Mouse (Mus musculus) forebrain, embryonic 11.5 days (tissue): ENCODE measurements around the gene Krtap19-2. TPM values are rescaled to one million over a fixed set of nuclear protein-coding genes. Genes with fewer than 3 reads are reported as not detected.

Experiments used
- ATAC-seq: fragments of 200-750 bp; cut with Nextera tagmentation; replicated peaks from 2 replicates; pipeline ENCODE4 v1.8.0; 2017; ENCODE audit warnings: moderate TSS enrichment; ENCODE audit not compliant: low FRiP score
- DNase-seq: peaks from one replicate; pipeline ENCODE4 v3.0.0-alpha.2; 2017; ENCODE audit warnings: low spot score
- H3K27ac ChIP-seq: fragments of 300-500 bp; sonication (generic); 2 replicates; pipeline ENCODE4 v1.5.1; 2014; ENCODE audit warnings: low read depth, low read length
- H3K27me3 ChIP-seq: fragments of 300-500 bp; sonication (generic); 2 replicates; pipeline ENCODE4 v1.6.1; 2014; ENCODE audit warnings: mild to moderate bottlenecking, low read length, mixed read lengths; ENCODE audit not compliant: control insufficient read depth, insufficient read depth
- H3K36me3 ChIP-seq: fragments of 300-500 bp; sonication (generic); 2 replicates; pipeline ENCODE4 v1.6.1; 2014; ENCODE audit warnings: mild to moderate bottlenecking, low read length, moderate library complexity, mixed read lengths; ENCODE audit not compliant: control insufficient read depth, insufficient read depth
- H3K4me1 ChIP-seq: fragments of 300-500 bp; sonication (generic); replicated peaks from 2 replicates; pipeline ENCODE4 v1.6.1; 2014; ENCODE audit warnings: low read length, mixed read lengths; ENCODE audit not compliant: control insufficient read depth, insufficient read depth
- H3K4me2 ChIP-seq: fragments of 300-500 bp; sonication (generic); 2 replicates; pipeline ENCODE4 v1.6.1; 2014; ENCODE audit warnings: low read depth, mild to moderate bottlenecking, low read length, moderate library complexity, mixed read lengths; ENCODE audit not compliant: severe bottlenecking
- H3K4me3 ChIP-seq: fragments of 300-500 bp; sonication (generic); 2 replicates; pipeline ENCODE4 v1.5.1; 2014; ENCODE audit warnings: low read depth, low read length
- H3K9ac ChIP-seq: fragments of 300-500 bp; sonication (generic); 2 replicates; pipeline ENCODE4 v1.6.1; 2014; ENCODE audit warnings: low read length
- H3K9me3 ChIP-seq: fragments of 300-500 bp; sonication (generic); 2 replicates; pipeline ENCODE4 v1.6.1; 2016; ENCODE audit warnings: low read length, mixed read lengths; ENCODE audit not compliant: control insufficient read depth
- WGBS: fragments of 180-500 bp; shearing (Covaris S2); extraction: QIAGEN DNeasy Blood & Tissue Kit; methylation state at CpG from one replicate; pipeline ENCODE4 v1.1.7; 2014; 5-methylcytosine and 5-hydroxymethylcytosine counted together
- polyA plus RNA-seq: library from polyadenylated mRNA; unstranded; fragments of >200 nt; fragmentation: Nextera tagmentation; extraction: Ambion mirVana; gene quantifications from 2 replicates; pipeline ENCODE4 v1.2.1, GENCODE M21; 2014

Gene Krtap19-2
- not detected in 2 replicates for polyA plus RNA-seq

GRCm38 (mm10) chr16:88874169-88874568 lies at the start of gene Krtap19-2:
Krtap19-2 (minus strand) TSS chr16:88874269.
- Histone ChIP-seq H3K9ac (no peak within 1 kb of the TSS), H3K27ac (no peak within 1 kb of the TSS), H3K4me1 (no peaks in the 10 kb centered on the region), H3K9me3 (no peaks in the 10 kb centered on the region), H3K36me3 (no peaks in the 10 kb centered on the region), H3K4me2 (no peak within 1 kb of the TSS), H3K4me3 (no peak within 1 kb of the TSS), H3K27me3 (no peaks in the 10 kb centered on the region)
- DNase-seq (no peak), ATAC-seq (no peak)
- 97% methylated on average over 3 of the region's 3 CpGs for WGBS

DNA sequence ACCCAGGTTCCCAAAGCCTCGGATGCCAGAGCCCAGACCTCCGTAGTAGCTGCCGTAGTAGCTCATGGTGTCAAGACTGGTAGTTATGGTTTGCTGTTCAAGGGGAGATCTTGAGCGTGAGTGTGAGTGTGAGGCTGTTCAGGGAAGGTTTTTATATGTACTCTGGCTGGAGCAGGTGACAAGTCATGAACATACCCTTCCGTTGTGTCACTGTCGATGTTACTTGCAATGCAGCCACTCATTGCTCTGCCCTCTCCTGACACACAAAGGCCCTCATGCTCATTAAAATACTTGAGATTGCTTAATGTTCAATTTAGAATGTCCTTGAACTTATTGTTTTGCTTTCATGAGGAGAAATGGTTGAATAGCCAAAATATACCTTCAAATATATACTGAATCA lies 22.3 kb upstream of the Krtap19-2 start, which contains the start of gene Krtap19-5:
Krtap19-5 (minus strand) TSS at position 101 of the 400 bp plus-strand sequence.
- Histone ChIP-seq H3K4me1 (no peaks in the 10 kb centered on the region), H3K4me3 (no peak within 1 kb of the TSS), H3K9ac (no peak within 1 kb of the TSS), H3K27me3 (no peaks in the 10 kb centered on the region), H3K9me3 (no peaks in the 10 kb centered on the region), H3K27ac (no peak within 1 kb of the TSS), H3K36me3 (no peaks in the 10 kb centered on the region), H3K4me2 (no peak within 1 kb of the TSS)
- DNase-seq (no peak), ATAC-seq (no peak)
- 94% methylated on average over 6 of the region's 6 CpGs for WGBS

GRCm38 (mm10) chr16:88886870-88887269 lies 12.8 kb upstream of the Krtap19-2 start:
- Histone ChIP-seq H3K4me2 (no peak overlapping the region), H3K27me3 (no peaks in the 10 kb centered on the region), H3K27ac (no peak overlapping the region), H3K9me3 (no peaks in the 10 kb centered on the region), H3K36me3 (no peaks in the 10 kb centered on the region), H3K4me3 (no peak overlapping the region), H3K9ac (no peak overlapping the region), H3K4me1 (no peaks in the 10 kb centered on the region)
- WGBS, result 91% methylated on average over 6 of the region's 6 CpGs
- DNase-seq (no peak), ATAC-seq (no peak)

GRCm38 (mm10) chr16:88884989-88885388 lies 10.9 kb upstream of the Krtap19-2 start, which contains the start of gene Krtap19-4:
Krtap19-4 (minus strand) TSS chr16:88885089.
- H3K4me3 ChIP-seq, result no peak within 1 kb of the TSS
- no peak for ATAC-seq
- WGBS, result 92% methylated on average over 5 of the region's 5 CpGs
- no peak within 1 kb of the TSS for H3K4me2 ChIP-seq
- H3K9ac ChIP-seq, result no peak within 1 kb of the TSS
- no peak for DNase-seq
- H3K27me3 ChIP-seq, result no peaks in the 10 kb centered on the region
- H3K4me1 ChIP-seq, result no peaks in the 10 kb centered on the region
- no peak within 1 kb of the TSS for H3K27ac ChIP-seq
- no peaks in the 10 kb centered on the region for H3K9me3 ChIP-seq
- no peaks in the 10 kb centered on the region for H3K36me3 ChIP-seq

DNA sequence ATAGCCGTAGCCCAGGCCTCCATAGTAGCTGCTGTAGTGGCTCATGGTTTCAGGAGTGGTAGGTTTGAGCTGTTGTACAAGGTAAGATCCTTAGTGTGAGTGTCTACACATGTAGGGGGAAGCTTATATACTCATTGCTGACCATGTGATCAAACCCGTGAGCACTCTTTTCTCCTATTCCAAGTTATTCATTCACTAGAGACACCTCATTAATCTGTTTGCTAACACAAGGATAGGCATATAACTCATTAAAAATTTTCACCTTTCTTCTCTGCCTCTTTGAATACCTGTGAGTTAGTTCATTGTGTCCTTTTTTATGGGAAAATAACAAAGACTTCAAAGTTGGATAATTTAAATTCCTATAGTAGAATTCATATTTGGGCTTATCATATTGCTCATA lies 3.9 kb upstream of the Krtap19-2 start, which contains the start of gene Krtap19-3:
Krtap19-3 (minus strand) TSS at position 101 of the 400 bp plus-strand sequence.
- Histone ChIP-seq H3K4me1 (no peaks in the 10 kb centered on the region), H3K9ac (no peak within 1 kb of the TSS), H3K4me2 (no peak within 1 kb of the TSS), H3K9me3 (no peaks in the 10 kb centered on the region), H3K36me3 (no peaks in the 10 kb centered on the region), H3K4me3 (no peak within 1 kb of the TSS), H3K27ac (no peak within 1 kb of the TSS), H3K27me3 (no peaks in the 10 kb centered on the region)
- DNase-seq (no peak), ATAC-seq (no peak)
- 93% methylated on average over 2 of the region's 2 CpGs for WGBS

GRCm38 (mm10) chr16:88869311-88869710 lies 4.8 kb downstream of the Krtap19-2 start, which contains the start of gene Krtap19-1:
Krtap19-1 (minus strand) TSS chr16:88869411.
- Histone ChIP-seq H3K4me1 (no peaks in the 10 kb centered on the region), H3K9me3 (no peaks in the 10 kb centered on the region), H3K4me2 (no peak within 1 kb of the TSS), H3K27me3 (no peaks in the 10 kb centered on the region), H3K9ac (no peak within 1 kb of the TSS), H3K4me3 (no peak within 1 kb of the TSS), H3K36me3 (no peaks in the 10 kb centered on the region), H3K27ac (no peak within 1 kb of the TSS)
- no peak for ATAC-seq
- DNase-seq, result no peak
- WGBS, result 89% methylated on average over 6 of the region's 6 CpGs

- Histone ChIP-seq H3K9me3 (no peaks in the 10 kb centered on the region), H3K4me2 (no peak overlapping the region), H3K36me3 (no peaks in the 10 kb centered on the region), H3K4me1 (no peaks in the 10 kb centered on the region), H3K9ac (no peak overlapping the region), H3K27me3 (no peaks in the 10 kb centered on the region), H3K27ac (no peak overlapping the region), H3K4me3 (no peak overlapping the region)
- WGBS, result 90% methylated on average over 4 of the region's 4 CpGs
- ATAC-seq (no peak), DNase-seq (no peak)
Measured at GRCm38 (mm10) chr16:88864887-88865407, 9.1 kb downstream of the Krtap19-2 start.

DNA sequence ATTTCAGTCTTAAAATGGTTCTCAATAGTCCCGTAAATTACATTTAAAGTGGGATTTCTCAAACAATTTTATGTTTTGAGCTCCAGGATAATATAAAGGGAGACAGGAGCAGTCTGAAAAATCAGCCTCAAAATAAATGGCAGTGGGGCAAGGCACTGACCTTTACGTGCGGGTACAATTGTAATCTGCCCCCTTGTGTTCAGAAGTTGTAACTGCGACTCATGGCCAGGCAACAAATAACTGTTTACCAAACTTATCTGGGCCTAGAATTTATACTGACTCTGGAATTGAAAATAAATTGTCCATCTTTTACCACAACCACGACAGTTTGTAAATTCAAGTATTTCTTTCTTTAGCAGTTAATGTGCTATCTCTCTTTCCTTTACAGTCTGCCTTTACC lies 22.6 kb downstream of the Krtap19-2 start:
- DNase-seq, result no peak
- Histone ChIP-seq H3K36me3 (no peaks in the 10 kb centered on the region), H3K4me2 (no peak overlapping the region), H3K4me3 (no peak overlapping the region), H3K4me1 (no peaks in the 10 kb centered on the region), H3K27ac (no peak overlapping the region), H3K9ac (no peak overlapping the region), H3K27me3 (no peaks in the 10 kb centered on the region), H3K9me3 (no peaks in the 10 kb centered on the region)
- WGBS, result 11% methylated on average over 5 of the region's 5 CpGs
- no peak for ATAC-seq

- DNase-seq (no peak), ATAC-seq (no peak)
- WGBS, result 94% methylated on average over 4 of the region's 4 CpGs
- no peak overlapping the region for H3K9ac ChIP-seq
- no peak overlapping the region for H3K4me3 ChIP-seq
- no peak overlapping the region for H3K27ac ChIP-seq
- no peaks in the 10 kb centered on the region for H3K9me3 ChIP-seq
- H3K4me1 ChIP-seq, result no peaks in the 10 kb centered on the region
- H3K36me3 ChIP-seq, result no peaks in the 10 kb centered on the region
- no peak overlapping the region for H3K4me2 ChIP-seq
- H3K27me3 ChIP-seq, result no peaks in the 10 kb centered on the region
Measured at GRCm38 (mm10) chr16:88848558-88848957, 25.5 kb downstream of the Krtap19-2 start.
